Mouse (Mus musculus) embryonic stem cell, embryonic (primary cell): ENCODE data around the gene Zfp641.

ENCODE experiments used
- CTCF ChIA-PET, 4 experiments: fragments of 300-600 bp in 2 of 4; fragments of 350-600 bp in 2 of 4; sonication (Branson Sonifier 250); formaldehyde crosslinking; loops; one replicate each; lab custom pipeline; 2022; ENCODE audit warnings: inconsistent platforms in 2 of 4; lab: Charles Lee
- POLR2A ChIA-PET, 4 experiments: fragments of 300-600 bp in 2 of 4; fragments of 350-600 bp in 2 of 4; sonication (Branson Sonifier 250); formaldehyde crosslinking; loops; one replicate each; lab custom pipeline; 2022; ENCODE audit warnings: antibody characterized with exemption in 4 of 4, inconsistent platforms in 1 of 4; lab: Charles Lee

The Zfp641 gene

GRCm38 (mm10) chr15:98295628-98296551, at the start of gene Zfp641:
Gene Zfp641 (minus strand): TSS chr15:98296161.
- POLR2A ChIA-PET = no interaction called here
- CTCF ChIA-PET = no interaction called here

DNA sequence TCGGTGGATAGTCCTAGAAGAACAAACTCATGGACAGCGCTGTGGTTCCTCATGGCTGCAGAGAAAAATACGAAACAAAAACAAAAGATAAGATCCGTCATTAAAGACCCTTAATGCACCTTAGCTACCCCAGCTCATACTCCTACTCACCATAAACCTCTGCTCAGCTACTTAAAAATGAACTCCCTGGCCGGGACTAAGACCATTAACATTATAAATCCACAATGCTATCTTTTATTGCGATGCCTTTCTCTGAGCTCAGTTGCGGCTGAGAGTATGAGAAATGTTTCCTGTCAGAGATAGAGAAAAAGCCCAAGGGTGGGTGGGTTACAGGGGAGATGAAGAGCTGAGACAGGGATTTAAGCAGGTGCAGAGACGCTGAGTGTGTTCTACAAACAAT, 44.9 kb upstream of the Zfp641 start, which contains the start of gene Olfr284:
Gene Olfr284 (minus strand): TSS at position 101 of the 400 bp plus-strand sequence.
- POLR2A ChIA-PET = interaction anchor here in 1 of 4 experiments (0.6 kb wide), 1 partner anchor 281 kb away, joined by 4 read pairs; no protein-coding TSS in a partner anchor
- CTCF ChIA-PET = no interaction called here

DNA sequence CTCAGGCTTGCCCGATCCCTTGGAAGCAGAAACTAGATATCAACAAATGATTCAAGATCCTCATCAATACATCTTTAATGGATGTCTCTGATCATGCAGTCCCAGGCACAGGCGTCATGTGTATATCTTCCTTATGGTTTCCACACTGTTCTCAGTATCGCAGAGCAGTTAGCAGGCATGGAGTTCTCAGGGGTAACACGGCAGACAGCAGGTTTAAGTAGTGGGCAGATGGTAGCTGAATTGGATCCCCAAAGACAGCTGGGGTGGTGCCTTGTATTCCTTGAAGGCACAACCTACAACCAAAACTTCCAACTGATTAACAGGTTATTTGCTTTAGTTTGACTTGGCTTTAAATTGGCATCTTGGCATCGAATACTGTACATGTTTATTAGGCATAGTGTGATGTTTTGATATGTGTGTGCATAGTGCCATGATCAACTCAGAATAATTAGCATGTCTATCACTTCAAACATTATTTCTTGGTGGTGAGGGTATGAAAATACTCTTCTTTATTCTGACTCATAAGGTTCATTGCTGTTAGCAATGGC, 21.3 kb upstream of the Zfp641 start, which contains the start of gene Olfr285:
Gene Olfr285 (minus strand): TSS at position 177 of the 548 bp plus-strand sequence.
- ChIA-PET POLR2A (interaction anchor here in 1 of 4 experiments (1.5 kb wide), 1 partner anchor 17 kb away, joined by 4 read pairs; no protein-coding TSS in a partner anchor), CTCF (interaction anchor here in 2 of 4 experiments (0.6 to 0.7 kb wide), 2 partner anchors 109 to 349 kb away, joined by 4 to 16 read pairs; no protein-coding TSS in a partner anchor)

DNA sequence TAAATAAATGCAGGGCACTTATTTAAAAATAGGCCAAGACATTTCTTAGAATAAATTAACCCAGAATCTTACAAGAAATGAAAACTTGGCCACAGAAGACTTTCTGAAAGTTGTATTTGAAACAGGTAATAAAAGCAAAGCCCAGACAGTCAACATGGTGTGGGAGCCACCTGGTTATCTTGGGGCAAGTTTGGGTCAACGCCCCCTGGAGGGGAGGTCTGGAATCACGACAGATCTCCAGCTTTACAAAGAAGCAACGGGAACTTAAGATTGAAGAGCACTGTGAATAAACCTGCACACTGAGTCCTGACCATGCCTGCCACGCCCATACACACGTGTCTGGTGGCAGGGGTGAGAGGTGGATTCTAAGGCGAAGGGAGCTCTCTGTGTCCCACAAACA, 19.7 kb upstream of the Zfp641 start:
- ChIA-PET POLR2A (interaction anchor here in 2 of 4 experiments (0.7 to 1.5 kb wide), 2 partner anchors 18 to 189 kb away, joined by 3 to 4 read pairs; no protein-coding TSS in a partner anchor), CTCF (interaction anchor here in 3 of 4 experiments (0.6 to 1.1 kb wide), 4 partner anchors 59 to 529 kb away, joined by 3 to 5 read pairs (median 3); no protein-coding TSS in a partner anchor)

- ChIA-PET POLR2A (no interaction called here), CTCF (interaction anchor here in 2 of 4 experiments (0.6 kb wide), 2 partner anchors 96 to 428 kb away, joined by 4 read pairs; no protein-coding TSS in a partner anchor)
Measured at GRCm38 (mm10) chr15:98293651-98294050, 2.3 kb downstream of the Zfp641 start.

DNA sequence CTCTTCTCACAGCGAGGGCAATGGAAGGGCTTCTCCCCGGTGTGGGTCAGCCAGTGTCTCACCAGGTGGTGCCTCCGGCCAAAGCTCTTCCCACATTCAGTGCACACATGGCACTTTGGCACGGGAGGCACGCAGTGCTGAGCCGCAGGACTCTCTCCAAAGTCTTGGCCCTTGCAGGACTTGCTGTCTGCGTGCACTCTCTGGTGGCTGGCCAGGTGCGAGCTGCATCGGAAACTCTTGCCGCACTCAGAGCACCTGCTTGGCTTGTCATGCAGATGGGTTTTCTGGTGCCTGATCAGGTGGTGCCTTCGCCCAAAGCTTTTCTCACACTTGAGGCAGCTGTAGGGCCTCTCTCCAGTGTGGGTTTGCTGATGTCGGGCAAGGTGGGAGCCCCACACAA, 7.4 kb downstream of the Zfp641 start:
- ChIA-PET POLR2A (no interaction called here), CTCF (interaction anchor here in 1 of 4 experiments (0.5 kb wide), 1 partner anchor 327 kb away, joined by 3 read pairs; no protein-coding TSS in a partner anchor)

- CTCF ChIA-PET = interaction anchor here in 1 of 4 experiments (0.6 to 1.1 kb wide), 2 partner anchors 93 to 122 kb away, joined by 3 to 4 read pairs; no protein-coding TSS in a partner anchor
- POLR2A ChIA-PET = interaction anchor here in 1 of 4 experiments (0.6 kb wide), 1 partner anchor 322 kb away, joined by 3 read pairs; the partner anchor contains the start of gene Tmem106c
Measured at GRCm38 (mm10) chr15:98286418-98286817, 9.5 kb downstream of the Zfp641 start.

- POLR2A ChIA-PET = no interaction called here
- CTCF ChIA-PET = no interaction called here
Measured at GRCm38 (mm10) chr15:98257776-98258175, 38.2 kb downstream of the Zfp641 start.

DNA sequence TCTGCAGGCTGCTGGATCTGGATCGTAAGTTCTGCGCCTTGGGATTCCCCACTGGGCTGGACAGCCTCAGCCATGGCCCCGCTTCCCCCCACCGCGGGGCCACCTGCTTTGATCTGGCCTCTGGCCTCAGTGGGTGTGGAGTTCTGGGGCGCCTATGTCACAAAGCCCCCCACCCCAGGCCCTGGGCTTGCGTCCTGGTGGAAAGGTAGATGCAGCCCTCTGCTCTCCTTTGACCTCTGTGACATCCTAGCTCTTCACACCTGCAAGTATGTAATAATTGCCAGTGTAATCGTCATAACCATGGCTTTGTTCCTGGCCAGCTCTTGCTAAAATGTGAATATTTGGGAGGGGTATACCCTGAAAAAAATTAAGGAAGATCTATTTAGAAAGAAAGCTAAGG, 38.8 kb downstream of the Zfp641 start, which contains the start of gene H1fnt:
Gene H1fnt (minus strand): TSS at position 101 of the 400 bp plus-strand sequence.
- POLR2A ChIA-PET = no interaction called here
- CTCF ChIA-PET = no interaction called here

DNA sequence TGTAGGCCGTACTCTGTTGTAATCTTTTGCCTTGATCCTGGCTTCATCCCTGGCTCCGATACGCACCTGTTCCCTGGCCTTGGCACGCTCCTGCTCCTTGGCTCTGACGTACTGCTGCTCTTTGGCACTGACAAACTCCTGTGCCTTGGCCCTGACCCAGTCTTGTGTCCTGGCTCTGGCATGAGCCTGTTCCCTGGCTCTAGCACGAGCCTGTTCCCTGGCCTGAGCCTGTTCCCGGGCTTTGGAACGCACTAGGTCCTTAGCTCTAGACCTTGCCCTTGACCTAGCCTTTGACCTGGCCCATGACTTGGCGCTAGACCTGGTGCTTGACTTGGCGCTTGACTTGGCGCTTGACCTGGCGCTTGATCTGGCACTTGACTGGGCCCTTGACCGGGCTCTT, 39.7 kb downstream of the Zfp641 start:
- POLR2A ChIA-PET = no interaction called here
- CTCF ChIA-PET = interaction anchor here in 3 of 4 experiments (0.5 to 0.6 kb wide), 3 partner anchors 34 to 248 kb away, joined by 3 to 4 read pairs (median 4); no protein-coding TSS in a partner anchor
